ENCODE assay signal across 8 mouse cellular contexts in genomic region chr7:80268897-80269750, GRCm38 (mm10). TPM values are rescaled to one million over a fixed set of nuclear protein-coding genes. Genes with fewer than 3 reads are reported as not detected.
DNase-seq lines count a peak whose midpoint lies in the region; ATAC-seq and TF ChIP-seq lines count a peak whose summit lies in the region.

Vps33b (plus strand) TSS chr7:80269649.

- peak within 1 kb of the TSS; percentile 87 for H3K4me3 ChIP-seq in hindbrain, embryonic 10.5 days
- H3K4me3 ChIP-seq in lung, postnatal 0 days (ENCODE audit: low read depth, low read length): peak within 1 kb of the TSS; percentile 70

- H3K9ac ChIP-seq in lung, postnatal 0 days (replicated peaks; ENCODE audit: low read depth): peak within 1 kb of the TSS; percentile 57

- peaks cover 55% of the 10 kb centered on the region for H3K36me3 ChIP-seq in hindbrain, embryonic 10.5 days
- H3K36me3 ChIP-seq in lung, postnatal 0 days (ENCODE audit: insufficient read depth, low read length): peaks cover 23% of the 10 kb centered on the region

- peak; percentile 89 for DNase-seq in MEL-GATA-1-ER (ENCODE audit: extremely low read depth, low read depth)
- peak; percentile 95 for DNase-seq in cerebellum, adult 8-10 months
- peak; percentile 92 for DNase-seq in hindbrain, embryonic 10.5 days (ENCODE audit: low spot score)
- DNase-seq in layer of hippocampus, adult 9-11 months: peak; percentile 95
- peak; percentile 97 for DNase-seq in lung, postnatal 0 days (ENCODE audit: low spot score)
- peak; percentile 94 for DNase-seq in ovary, postnatal 14 days (ENCODE audit: low spot score)
- peak; percentile 97 for DNase-seq in thymus, postnatal 14 days

- peak within 1 kb of the TSS; percentile 86 for H3K27ac ChIP-seq in hindbrain, embryonic 10.5 days
- peak within 1 kb of the TSS; percentile 80 for H3K27ac ChIP-seq in lung, postnatal 0 days (ENCODE audit: low read length)

- peak; percentile 84 for ATAC-seq in frontal cortex, adult (ENCODE audit: low TSS enrichment)
- peak; percentile 97 for ATAC-seq in lung, postnatal 0 days

- H3K4me1 ChIP-seq in hindbrain, embryonic 10.5 days (replicated peaks): peaks cover 21% of the 10 kb centered on the region
- peaks cover 6% of the 10 kb centered on the region; the same call in 1 of the 2 replicates for H3K4me1 ChIP-seq in lung, postnatal 0 days (ENCODE audit: insufficient read depth, low read depth, low read length)

- peak; percentile 74 for TF ChIP-seq EP300 in lung, postnatal 0 days (IDR thresholded peaks at IDR 0.05)

- H3K4me2 ChIP-seq in lung, postnatal 0 days (replicated peaks; ENCODE audit: low read depth, low read length): peak within 1 kb of the TSS; percentile 87

- 4% methylated on average over 21 of the region's 21 CpGs for WGBS in hindbrain, embryonic 10.5 days
- WGBS in lung, postnatal 0 days: 3% methylated on average over 21 of the region's 21 CpGs

- peaks cover 8% of the 10 kb centered on the region; the same call in 1 of the 2 replicates for H3K9me3 ChIP-seq in hindbrain, embryonic 10.5 days
- no peaks in the 10 kb centered on the region for H3K9me3 ChIP-seq in lung, postnatal 0 days (ENCODE audit: low read length)

- TF ChIP-seq CTCF in lung, postnatal 0 days (IDR thresholded peaks at IDR 0.05): no peak

- no peaks in the 10 kb centered on the region for H3K27me3 ChIP-seq in hindbrain, embryonic 10.5 days (ENCODE audit: insufficient read depth, poor library complexity, severe bottlenecking)
- H3K27me3 ChIP-seq in lung, postnatal 0 days (replicated peaks; ENCODE audit: insufficient read depth, low read length): no peaks in the 10 kb centered on the region

RNA-seq across cellular contexts. Expression of gene Vps33b, which starts in this region (rescaled TPM):
- polyA plus RNA-seq in hindbrain, embryonic 10.5 days (2016; fragmentation: Nextera tagmentation; extraction: Ambion mirVana): 16.6 and 19.6 TPM in 2 replicates
- polyA plus RNA-seq in lung, postnatal 0 days (2015; fragmentation: Nextera tagmentation; extraction: Ambion mirVana): 2.8 and 3.4 TPM in 2 replicates

Comparison
In these comparisons a context has a peak if more than half of its experiments do, and no peak if none do; other contexts are left out.
1. Peak in every context shown above with its lines: DNase-seq, ATAC-seq, H3K4me3 ChIP-seq and H3K27ac ChIP-seq.